Mouse (Mus musculus) CH12.LX (cell line): ENCODE data around the gene Frs3. TPM values are rescaled to one million over a fixed set of nuclear protein-coding genes. Genes with fewer than 3 reads are reported as not detected.
A peak's percentile ranks its signal among the peaks of the same experiment; 100 is the strongest.

Experiments
- DNase-seq: peaks from one replicate; pipeline ENCODE4 v3.0.0-alpha.2; 2013; ENCODE audit errors: extremely low read depth
- H3K27ac ChIP-seq: 2 replicates; pipeline ENCODE4 v1.5.1; 2012; ENCODE audit warnings: low read depth, mild to moderate bottlenecking, control low read depth, moderate library complexity; ENCODE audit not compliant: insufficient read depth
- H3K27me3 ChIP-seq: replicated peaks from 2 replicates; pipeline ENCODE3; 2012; ENCODE audit warnings: inconsistent platforms
- H3K36me3 ChIP-seq, 2 experiments: replicated peaks in 1 of 2; 2 replicates each; pipeline versions ENCODE3 to v1.6.1; 2012; ENCODE audit warnings: inconsistent platforms in 1 of 2, low read length in 1 of 2, mild to moderate bottlenecking in 1 of 2, mixed read lengths in 1 of 2, moderate library complexity in 1 of 2; ENCODE audit not compliant: control insufficient read depth in 1 of 2, insufficient read depth in 1 of 2
- H3K4me1 ChIP-seq, 2 experiments: 2 replicates each; pipeline ENCODE4 v1.6.1; 2012; ENCODE audit warnings: inconsistent platforms in 1 of 2, moderate library complexity in 1 of 2; ENCODE audit not compliant: insufficient read depth in 2 of 2, control insufficient read depth in 1 of 2
- H3K4me2 ChIP-seq: 2 replicates; pipeline ENCODE4 v1.6.1; 2012; ENCODE audit warnings: low read depth, mild to moderate bottlenecking, control low read depth; ENCODE audit not compliant: poor library complexity, insufficient read depth, severe bottlenecking
- H3K4me3 ChIP-seq, 3 experiments: fragments of 150-350 bp in 1 of 3; sonication (generic) in 1 of 3; replicated peaks in 1 of 3; 2 replicates each; pipeline versions ENCODE3 to v1.5.1; 2011 to 2012; ENCODE audit warnings: low read depth in 2 of 3, low read length in 2 of 3, mild to moderate bottlenecking in 2 of 3, moderate library complexity in 2 of 3, control low read depth in 1 of 3, improper control_type of control experiment in 1 of 3, inconsistent platforms in 1 of 3, mixed read lengths in 1 of 3; ENCODE audit not compliant: poor library complexity in 1 of 3
- H3K79me2 ChIP-seq: replicated peaks from 2 replicates; pipeline ENCODE4 v1.6.1; 2012; ENCODE audit warnings: mild to moderate bottlenecking, moderate library complexity; ENCODE audit not compliant: control insufficient read depth, poor library complexity, insufficient read depth, severe bottlenecking; ENCODE audit errors: extremely low read depth
- H3K9ac ChIP-seq: 2 replicates; pipeline ENCODE4 v1.6.1; 2012; ENCODE audit warnings: low read depth, mild to moderate bottlenecking, control low read depth, moderate library complexity; ENCODE audit not compliant: insufficient read depth
- H3K9me3 ChIP-seq: replicated peaks from 2 replicates; pipeline ENCODE3; 2012; ENCODE audit warnings: low read length, inconsistent platforms, mixed read lengths
- BHLHE40 ChIP-seq: IDR thresholded peaks from 2 replicates; pipeline ENCODE4 v1.6.1; 2011; ENCODE audit warnings: mild to moderate bottlenecking, low read depth, low read length, improper control_type of control experiment
- CTCF ChIP-seq, 2 experiments: IDR thresholded peaks in 1 of 2; conservative IDR thresholded peaks in 1 of 2; 2 replicates each; pipeline ENCODE4 v1.5.1; 2011 to 2012; ENCODE audit warnings: low read depth in 2 of 2, low read length in 2 of 2, improper control_type of control experiment in 1 of 2, inconsistent platforms in 1 of 2, mild to moderate bottlenecking in 1 of 2, moderate library complexity in 1 of 2
- ELF1 ChIP-seq: IDR thresholded peaks from 2 replicates; pipeline ENCODE4 v1.6.1; 2014; ENCODE audit warnings: low read depth, mild to moderate bottlenecking, inconsistent platforms, low read length, improper control_type of control experiment
- EP300 ChIP-seq: IDR thresholded peaks from 2 replicates; pipeline ENCODE4 v1.6.1; 2011; ENCODE audit warnings: low read length, improper control_type of control experiment
- ETS1 ChIP-seq: conservative IDR thresholded peaks from 2 replicates; pipeline ENCODE4 v1.6.1; 2012; ENCODE audit warnings: low read depth, mild to moderate bottlenecking, inconsistent platforms, low read length, improper control_type of control experiment, moderate library complexity
- IRF4 ChIP-seq: IDR thresholded peaks from 2 replicates; pipeline ENCODE4 v1.6.1; 2014; ENCODE audit warnings: low read depth, mild to moderate bottlenecking, inconsistent platforms, low read length, improper control_type of control experiment
- JUND ChIP-seq: conservative IDR thresholded peaks from 2 replicates; pipeline ENCODE4 v1.6.1; 2011; ENCODE audit warnings: low read depth, low read length, improper control_type of control experiment
- KAT2A ChIP-seq: IDR thresholded peaks from 2 replicates; pipeline ENCODE4 v1.6.1; 2012; ENCODE audit warnings: low read length, improper control_type of control experiment, inconsistent platforms; ENCODE audit not compliant: insufficient replicate concordance
- MXI1 ChIP-seq: IDR thresholded peaks from 2 replicates; pipeline ENCODE4 v1.6.1; 2011; ENCODE audit warnings: mild to moderate bottlenecking, low read depth, low read length, improper control_type of control experiment
- NRF1 ChIP-seq: IDR thresholded peaks from 2 replicates; pipeline ENCODE4 v1.6.1; 2014; ENCODE audit warnings: low read depth, mild to moderate bottlenecking, inconsistent platforms, low read length, improper control_type of control experiment, moderate library complexity
- RAD21 ChIP-seq: IDR thresholded peaks from 2 replicates; pipeline ENCODE4 v1.6.1; 2011; ENCODE audit warnings: low read depth, mild to moderate bottlenecking, low read length, improper control_type of control experiment, moderate library complexity
- SIN3A ChIP-seq: IDR thresholded peaks from 2 replicates; pipeline ENCODE4 v1.6.1; 2012; ENCODE audit warnings: low read length, improper control_type of control experiment, inconsistent platforms
- SMC3 ChIP-seq: IDR thresholded peaks from 2 replicates; pipeline ENCODE4 v1.6.1; 2011; ENCODE audit warnings: low read depth, low read length, improper control_type of control experiment
- USF1 ChIP-seq: IDR thresholded peaks from 2 replicates; pipeline ENCODE4 v1.6.1; 2014; ENCODE audit warnings: low read depth, mild to moderate bottlenecking, inconsistent platforms, low read length, improper control_type of control experiment
- ZC3H11A ChIP-seq: IDR thresholded peaks from 2 replicates; pipeline ENCODE4 v1.6.1; 2012; ENCODE audit warnings: low read depth, mild to moderate bottlenecking, inconsistent platforms, low read length, improper control_type of control experiment
- dilution Hi-C: fragments of 300-500 bp; cut with MboI; formaldehyde crosslinking; loops from 2 replicates; pipeline ENCODE4 v1.14.3; 2020; ENCODE audit warnings: low sequenced_read_pairs; ENCODE audit not compliant: extremely low pct_unique_long_range_greater_than_20kb, extremely low pct_ligation_motif_present
- in situ Hi-C: fragments of 300-500 bp; cut with MboI; formaldehyde crosslinking; loops from 3 replicates; pipeline ENCODE4 v1.14.3; 2019; ENCODE audit warnings: low sequenced_read_pairs, low pct_ligation_motif_present, low pct_unique_long_range_greater_than_20kb, mixed read lengths
- polyA plus RNA-seq: library from polyadenylated mRNA; unstranded; fragments of >175 nt; gene quantifications from 2 replicates; pipeline ENCODE4 v1.2.1, GENCODE M21; 2012; ENCODE audit warnings: low read depth; ENCODE audit not compliant: insufficient read length
- total RNA-seq, 2 experiments: library from RNA; depleted of rRNA; stranded (reverse); fragments of 300-350 nt in 1 of 2; fragments of >200 nt in 1 of 2; gene quantifications; 2 replicates each; pipeline ENCODE4 v1.2.3; 2012 to 2014

Gene Frs3
- total and polyA plus RNA-seq, 3 experiments: 0.54 to 2.9 (median 0.67) TPM

DNA sequence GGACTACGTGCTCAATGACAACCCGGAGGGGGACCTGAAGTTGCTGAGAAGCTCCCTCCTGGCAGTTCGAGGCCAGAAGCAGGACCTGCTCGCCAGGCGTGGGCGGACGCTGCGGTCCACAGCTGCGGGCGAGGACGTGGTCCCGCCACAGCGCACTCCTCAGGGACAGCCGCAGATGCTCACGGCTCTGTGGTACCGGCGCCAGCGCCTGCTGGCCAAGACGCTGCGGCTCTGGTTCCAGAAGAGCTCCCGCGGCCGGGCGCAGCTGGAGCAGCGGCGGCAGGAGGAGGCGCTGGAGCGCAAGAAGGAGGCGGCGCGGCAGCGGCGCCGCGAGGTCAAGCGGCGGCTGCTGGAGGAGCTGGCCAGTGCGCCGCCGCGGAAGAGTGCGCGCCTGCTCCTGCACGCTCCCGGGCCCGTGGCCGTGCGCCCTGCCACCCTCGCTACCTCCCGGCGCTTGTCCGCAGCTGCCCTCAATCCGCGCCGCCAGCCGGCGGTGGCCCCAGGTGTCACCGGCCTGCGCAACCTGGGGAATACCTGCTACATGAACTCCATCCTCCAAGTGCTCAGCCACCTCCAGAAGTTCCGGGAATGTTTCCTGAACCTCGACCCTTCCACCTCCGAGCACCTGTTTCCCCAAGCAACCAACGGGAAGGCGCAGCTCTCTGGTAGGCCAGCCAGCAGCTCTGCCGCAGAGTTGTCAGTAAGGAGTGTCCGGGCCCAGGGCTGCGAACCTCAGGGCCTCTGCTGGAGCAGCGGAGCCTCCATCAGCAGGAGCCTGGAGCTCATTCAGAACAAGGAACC is 16.3 kb upstream of the Frs3 start:
- no peak overlapping the region for H3K4me2 ChIP-seq
- no peak overlapping the region for H3K9ac ChIP-seq

GRCm38 (mm10) chr17:47676581-47676980 is 12.2 kb upstream of the Frs3 start:
- TF ChIP-seq EP300 (no peak), SMC3 (peak; percentile 78), ETS1 (no peak), MXI1 (no peak), ELF1 (no peak), SIN3A (no peak), USF1 (no peak), BHLHE40 (no peak), KAT2A (no peak), RAD21 (peak; percentile 64), JUND (no peak), CTCF (conservative IDR thresholded peaks at IDR 0.05 in 1 of 2, IDR thresholded peaks at IDR 0.05 in 1 of 2; ENCODE audit: low read depth in 2 of 2, low read length in 2 of 2) (peak; percentile 80 to 83)
- Histone ChIP-seq H3K4me2 (no peak overlapping the region), H3K9ac (no peak overlapping the region), H3K9me3 (no peaks in the 10 kb centered on the region), H3K36me3 (peaks cover 35 to 71% of the 10 kb centered on the region in 2 experiments), H3K79me2 (no peaks in the 10 kb centered on the region), H3K27ac (no peak overlapping the region), H3K4me1 (peaks cover 0 to 13% of the 10 kb centered on the region in 2 experiments; a peak in 2 of 4 replicates), H3K4me3 (no peak overlapping the region), H3K27me3 (no peaks in the 10 kb centered on the region)
- in situ Hi-C loops (no loop called here), dilution Hi-C loops (no loop called here)
- DNase-seq: peak; percentile 40

More for the DNA sequence above, 16.3 kb upstream of the Frs3 start:
- in situ Hi-C loops: no loop called here
- no peak for TF ChIP-seq NRF1
- no peak for TF ChIP-seq IRF4
- TF ChIP-seq ZC3H11A: no peak
- H3K4me3 ChIP-seq: no peak overlapping the region
- peaks cover 0 to 16% of the 10 kb centered on the region in 2 experiments; a peak in 2 of 4 replicates for H3K4me1 ChIP-seq
- no peaks in the 10 kb centered on the region for H3K9me3 ChIP-seq
- no peak overlapping the region for H3K27ac ChIP-seq
- peaks cover 17 to 39% of the 10 kb centered on the region in 2 experiments for H3K36me3 ChIP-seq
- H3K79me2 ChIP-seq: no peaks in the 10 kb centered on the region
- no peak for DNase-seq
- no peaks in the 10 kb centered on the region for H3K27me3 ChIP-seq
- dilution Hi-C loops: no loop called here
